Mouse (Mus musculus) CH12.LX (cell line): ENCODE results near the gene Tspan3. TPM values are rescaled to one million over a fixed set of nuclear protein-coding genes. Genes with fewer than 3 reads are reported as not detected.
A peak's percentile ranks its signal among the peaks of the same experiment; 100 is the strongest.

ENCODE experiments used
- DNase-seq: peaks from one replicate; pipeline ENCODE4 v3.0.0-alpha.2; 2013; ENCODE audit errors: extremely low read depth
- H3K27ac ChIP-seq: 2 replicates; pipeline ENCODE4 v1.5.1; 2012; ENCODE audit warnings: low read depth, mild to moderate bottlenecking, control low read depth, moderate library complexity; ENCODE audit not compliant: insufficient read depth
- H3K27me3 ChIP-seq: replicated peaks from 2 replicates; pipeline ENCODE3; 2012; ENCODE audit warnings: inconsistent platforms
- H3K36me3 ChIP-seq, 2 experiments: replicated peaks in 1 of 2; 2 replicates each; pipeline versions ENCODE3 to v1.6.1; 2012; ENCODE audit warnings: inconsistent platforms in 1 of 2, low read length in 1 of 2, mild to moderate bottlenecking in 1 of 2, mixed read lengths in 1 of 2, moderate library complexity in 1 of 2; ENCODE audit not compliant: control insufficient read depth in 1 of 2, insufficient read depth in 1 of 2
- H3K4me1 ChIP-seq, 2 experiments: 2 replicates each; pipeline ENCODE4 v1.6.1; 2012; ENCODE audit warnings: inconsistent platforms in 1 of 2, moderate library complexity in 1 of 2; ENCODE audit not compliant: insufficient read depth in 2 of 2, control insufficient read depth in 1 of 2
- H3K4me2 ChIP-seq: 2 replicates; pipeline ENCODE4 v1.6.1; 2012; ENCODE audit warnings: low read depth, mild to moderate bottlenecking, control low read depth; ENCODE audit not compliant: poor library complexity, insufficient read depth, severe bottlenecking
- H3K4me3 ChIP-seq, 3 experiments: fragments of 150-350 bp in 1 of 3; sonication (generic) in 1 of 3; replicated peaks in 1 of 3; 2 replicates each; pipeline versions ENCODE3 to v1.5.1; 2011 to 2012; ENCODE audit warnings: low read depth in 2 of 3, low read length in 2 of 3, mild to moderate bottlenecking in 2 of 3, moderate library complexity in 2 of 3, control low read depth in 1 of 3, improper control_type of control experiment in 1 of 3, inconsistent platforms in 1 of 3, mixed read lengths in 1 of 3; ENCODE audit not compliant: poor library complexity in 1 of 3
- H3K79me2 ChIP-seq: replicated peaks from 2 replicates; pipeline ENCODE4 v1.6.1; 2012; ENCODE audit warnings: mild to moderate bottlenecking, moderate library complexity; ENCODE audit not compliant: control insufficient read depth, poor library complexity, insufficient read depth, severe bottlenecking; ENCODE audit errors: extremely low read depth
- H3K9ac ChIP-seq: 2 replicates; pipeline ENCODE4 v1.6.1; 2012; ENCODE audit warnings: low read depth, mild to moderate bottlenecking, control low read depth, moderate library complexity; ENCODE audit not compliant: insufficient read depth
- H3K9me3 ChIP-seq: replicated peaks from 2 replicates; pipeline ENCODE3; 2012; ENCODE audit warnings: low read length, inconsistent platforms, mixed read lengths
- BHLHE40 ChIP-seq: IDR thresholded peaks from 2 replicates; pipeline ENCODE4 v1.6.1; 2011; ENCODE audit warnings: mild to moderate bottlenecking, low read depth, low read length, improper control_type of control experiment
- CTCF ChIP-seq, 2 experiments: IDR thresholded peaks in 1 of 2; conservative IDR thresholded peaks in 1 of 2; 2 replicates each; pipeline ENCODE4 v1.5.1; 2011 to 2012; ENCODE audit warnings: low read depth in 2 of 2, low read length in 2 of 2, improper control_type of control experiment in 1 of 2, inconsistent platforms in 1 of 2, mild to moderate bottlenecking in 1 of 2, moderate library complexity in 1 of 2
- ELF1 ChIP-seq: IDR thresholded peaks from 2 replicates; pipeline ENCODE4 v1.6.1; 2014; ENCODE audit warnings: low read depth, mild to moderate bottlenecking, inconsistent platforms, low read length, improper control_type of control experiment
- EP300 ChIP-seq: IDR thresholded peaks from 2 replicates; pipeline ENCODE4 v1.6.1; 2011; ENCODE audit warnings: low read length, improper control_type of control experiment
- JUND ChIP-seq: conservative IDR thresholded peaks from 2 replicates; pipeline ENCODE4 v1.6.1; 2011; ENCODE audit warnings: low read depth, low read length, improper control_type of control experiment
- KAT2A ChIP-seq: IDR thresholded peaks from 2 replicates; pipeline ENCODE4 v1.6.1; 2012; ENCODE audit warnings: low read length, improper control_type of control experiment, inconsistent platforms; ENCODE audit not compliant: insufficient replicate concordance
- MEF2A ChIP-seq: IDR thresholded peaks from 2 replicates; pipeline ENCODE4 v1.6.1; 2014; ENCODE audit warnings: low read depth, mild to moderate bottlenecking, inconsistent platforms, low read length, improper control_type of control experiment, borderline replicate concordance
- MXI1 ChIP-seq: IDR thresholded peaks from 2 replicates; pipeline ENCODE4 v1.6.1; 2011; ENCODE audit warnings: mild to moderate bottlenecking, low read depth, low read length, improper control_type of control experiment
- NRF1 ChIP-seq: IDR thresholded peaks from 2 replicates; pipeline ENCODE4 v1.6.1; 2014; ENCODE audit warnings: low read depth, mild to moderate bottlenecking, inconsistent platforms, low read length, improper control_type of control experiment, moderate library complexity
- POLR2A ChIP-seq: IDR thresholded peaks from 2 replicates; pipeline ENCODE4 v1.6.1; 2011; ENCODE audit warnings: low read depth, mild to moderate bottlenecking, improper control_type of control experiment, low read length
- POLR2AphosphoS2 ChIP-seq: IDR thresholded peaks from 2 replicates; pipeline ENCODE4 v1.6.1; 2011; ENCODE audit warnings: low read depth, low read length, improper control_type of control experiment
- RCOR1 ChIP-seq: conservative IDR thresholded peaks from 2 replicates; pipeline ENCODE4 v1.6.1; 2012; ENCODE audit warnings: low read depth, mild to moderate bottlenecking, inconsistent platforms, low read length, improper control_type of control experiment
- SIN3A ChIP-seq: IDR thresholded peaks from 2 replicates; pipeline ENCODE4 v1.6.1; 2012; ENCODE audit warnings: low read length, improper control_type of control experiment, inconsistent platforms
- TBP ChIP-seq: conservative IDR thresholded peaks from 2 replicates; pipeline ENCODE4 v1.6.1; 2011; ENCODE audit warnings: low read depth, low read length, improper control_type of control experiment
- TCF12 ChIP-seq: IDR thresholded peaks from 2 replicates; pipeline ENCODE4 v1.6.1; 2014; ENCODE audit warnings: low read depth, mild to moderate bottlenecking, inconsistent platforms, low read length, improper control_type of control experiment
- UBTF ChIP-seq: IDR thresholded peaks from 2 replicates; pipeline ENCODE4 v1.6.1; 2012; ENCODE audit warnings: low read depth, mild to moderate bottlenecking, inconsistent platforms, low read length, improper control_type of control experiment, moderate library complexity
- USF2 ChIP-seq: conservative IDR thresholded peaks from 2 replicates; pipeline ENCODE4 v1.6.1; 2011; ENCODE audit warnings: low read depth, low read length, improper control_type of control experiment
- ZC3H11A ChIP-seq: IDR thresholded peaks from 2 replicates; pipeline ENCODE4 v1.6.1; 2012; ENCODE audit warnings: low read depth, mild to moderate bottlenecking, inconsistent platforms, low read length, improper control_type of control experiment
- ZKSCAN1 ChIP-seq: IDR thresholded peaks from 2 replicates; pipeline ENCODE4 v1.6.1; 2012; ENCODE audit warnings: low read depth, inconsistent platforms, low read length, improper control_type of control experiment, borderline replicate concordance
- dilution Hi-C: fragments of 300-500 bp; cut with MboI; formaldehyde crosslinking; loops from 2 replicates; pipeline ENCODE4 v1.14.3; 2020; ENCODE audit warnings: low sequenced_read_pairs; ENCODE audit not compliant: extremely low pct_unique_long_range_greater_than_20kb, extremely low pct_ligation_motif_present
- in situ Hi-C: fragments of 300-500 bp; cut with MboI; formaldehyde crosslinking; loops from 3 replicates; pipeline ENCODE4 v1.14.3; 2019; ENCODE audit warnings: low sequenced_read_pairs, low pct_ligation_motif_present, low pct_unique_long_range_greater_than_20kb, mixed read lengths
- polyA plus RNA-seq: library from polyadenylated mRNA; unstranded; fragments of >175 nt; gene quantifications from 2 replicates; pipeline ENCODE4 v1.2.1, GENCODE M21; 2012; ENCODE audit warnings: low read depth; ENCODE audit not compliant: insufficient read length
- total RNA-seq, 2 experiments: library from RNA; depleted of rRNA; stranded (reverse); fragments of 300-350 nt in 1 of 2; fragments of >200 nt in 1 of 2; gene quantifications; 2 replicates each; pipeline ENCODE4 v1.2.3; 2012 to 2014

The Tspan3 gene
- total and polyA plus RNA-seq, 3 experiments, result 34.5 to 85.9 (median 60.4) TPM

- TF ChIP-seq MEF2A, result peak; percentile 39; the same call in 1 of the 2 replicates
- TF ChIP-seq SIN3A, result 0 out of 2 replicates have a peak, but pooled peaks have one; percentile 46
- no peak for TF ChIP-seq TBP
- TF ChIP-seq EP300, result 0 out of 2 replicates have a peak, but pooled peaks have one; percentile 30
- TF ChIP-seq KAT2A, result no peak
- TF ChIP-seq MXI1, result 0 out of 2 replicates have a peak, but pooled peaks have one; percentile 35
- TF ChIP-seq JUND, result no peak
Observed at GRCm38 (mm10) chr9:56118582-56118981, 46.7 kb downstream of the Tspan3 start (continued).

DNA sequence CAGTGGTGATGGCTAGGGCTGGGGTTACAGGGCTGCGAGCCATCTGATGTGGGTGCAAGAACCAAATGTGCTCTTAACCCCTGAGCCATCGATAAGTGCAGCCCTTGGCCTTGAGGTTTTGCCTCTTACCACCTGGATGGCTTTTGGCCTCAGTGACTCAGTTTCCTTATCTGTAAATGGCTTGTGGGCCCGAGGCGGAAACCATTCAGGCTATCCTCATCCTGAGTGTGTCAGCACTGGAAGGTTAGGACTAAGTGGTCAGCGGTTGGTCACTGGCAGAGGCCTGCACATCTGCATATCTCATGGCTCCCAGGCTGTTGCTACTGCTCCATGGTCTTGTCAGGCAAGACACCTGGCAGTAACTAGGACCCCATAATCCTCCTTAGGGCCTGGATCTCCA, 47.2 kb downstream of the Tspan3 start:
- H3K79me2 ChIP-seq, result no peaks in the 10 kb centered on the region
- peaks cover 3 to 96% of the 10 kb centered on the region in 2 experiments for H3K36me3 ChIP-seq
- TF ChIP-seq TBP (no peak), ZKSCAN1 (no peak), MEF2A (no peak), KAT2A (no peak), USF2 (no peak), UBTF (no peak), POLR2A (no peak), TCF12 (no peak), POLR2AphosphoS2 (no peak)
- peaks cover 13% of the 10 kb centered on the region for H3K9me3 ChIP-seq
- in situ Hi-C loops (no loop called here), dilution Hi-C loops (no loop called here)
- no peak overlapping the region for H3K4me3 ChIP-seq
- H3K4me1 ChIP-seq, result peaks cover 5 to 28% of the 10 kb centered on the region in 2 experiments
- no peak for DNase-seq
- H3K27me3 ChIP-seq, result no peaks in the 10 kb centered on the region
- no peak overlapping the region for H3K4me2 ChIP-seq
- no peak overlapping the region for H3K27ac ChIP-seq
- H3K9ac ChIP-seq, result no peak overlapping the region

DNA sequence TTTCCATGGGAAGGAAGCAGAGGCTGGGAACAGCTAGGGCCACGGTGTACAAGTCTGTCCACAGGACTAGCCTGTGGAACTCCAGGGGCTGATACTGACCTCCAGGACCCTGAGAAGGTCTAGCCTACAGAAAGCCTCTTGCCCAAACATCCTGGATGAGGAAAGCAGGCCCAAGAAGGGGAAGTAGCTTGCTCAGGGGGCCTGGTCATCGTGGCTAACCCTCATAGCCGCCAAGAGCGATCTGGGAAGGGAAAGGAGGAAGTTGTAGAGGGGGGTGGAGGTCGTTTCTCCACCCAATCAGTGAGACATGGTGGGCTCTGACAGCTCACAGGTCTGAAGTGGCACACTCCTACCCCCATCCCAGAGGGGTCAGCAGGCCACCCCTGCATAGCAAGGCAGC, 57.1 kb downstream of the Tspan3 start:
- no peaks in the 10 kb centered on the region for H3K27me3 ChIP-seq
- no peak overlapping the region for H3K27ac ChIP-seq
- no peak for TF ChIP-seq RCOR1
- no peak for TF ChIP-seq BHLHE40
- no peak for TF ChIP-seq CTCF (conservative IDR thresholded peaks at IDR 0.05 in 1 of 2, IDR thresholded peaks at IDR 0.05 in 1 of 2; ENCODE audit: low read depth in 2 of 2, low read length in 2 of 2)
- TF ChIP-seq NRF1, result no peak
- no peak for TF ChIP-seq SIN3A
- TF ChIP-seq EP300, result no peak
- TF ChIP-seq ELF1, result no peak
- no peak for TF ChIP-seq ZC3H11A
- H3K79me2 ChIP-seq, result no peaks in the 10 kb centered on the region
- no peak overlapping the region for H3K4me2 ChIP-seq
- peaks cover 26 to 68% of the 10 kb centered on the region in 2 experiments for H3K4me1 ChIP-seq
- dilution Hi-C loops (no loop called here), in situ Hi-C loops (no loop called here)
- no peak for DNase-seq
- no peak overlapping the region for H3K4me3 ChIP-seq
- no peaks in the 10 kb centered on the region for H3K9me3 ChIP-seq
- H3K9ac ChIP-seq, result no peak overlapping the region
- H3K36me3 ChIP-seq, result peaks cover 0 to 28% of the 10 kb centered on the region in 2 experiments
